Mouse (Mus musculus) bone marrow, adult 2 months (tissue): ENCODE results near the gene Oit1.

Experiments
- CTCF ChIP-seq: fragments of 200-500 bp; IDR thresholded peaks from 2 replicates; pipeline ENCODE4 v1.5.1; 2011; ENCODE audit warnings: low read length, control low read depth; ENCODE audit not compliant: control insufficient read depth, insufficient read depth
- POLR2A ChIP-seq: fragments of 200-500 bp; IDR thresholded peaks from 2 replicates; pipeline ENCODE4 v1.6.1; 2011; ENCODE audit warnings: low read depth, mild to moderate bottlenecking, control low read depth, low read length, borderline replicate concordance; ENCODE audit not compliant: control insufficient read depth

- TF ChIP-seq CTCF (no peak), POLR2A (no peak)
Observed at GRCm38 (mm10) chr14:8403310-8403709, 24.8 kb upstream of the Oit1 start.
